Mouse (Mus musculus): ENCODE results near the gene Gm5592.
"Not testable (repeated sequence)": the region's sequence is repeated elsewhere in the genome, so short reads cannot be mapped to it uniquely, and the experiment has no call there.

Gm5592 gene

GRCm38 (mm10) chr7:41153541-41153940 lies at the start of gene Gm5592:
Gene Gm5592 (plus strand): TSS chr7:41153841.
- DNase-seq, result not testable (repeated sequence)

- DNase-seq, result not testable (repeated sequence)
Observed at GRCm38 (mm10) chr7:41155806-41156205, 2.2 kb downstream of the Gm5592 start.

- DNase-seq, result not testable (repeated sequence)
Observed at GRCm38 (mm10) chr7:41157879-41158278, 4.2 kb downstream of the Gm5592 start.

GRCm38 (mm10) chr7:41158562-41158961 lies 4.9 kb downstream of the Gm5592 start:
- DNase-seq, result not testable (repeated sequence)

- DNase-seq, result no peak
Observed at GRCm38 (mm10) chr7:41193671-41194070, 40.0 kb downstream of the Gm5592 start.
